ENCODE assay signal across 9 mouse cellular contexts in genomic region chr13:24776146-24776844, GRCm38 (mm10). TPM values are rescaled to one million over a fixed set of nuclear protein-coding genes. Genes with fewer than 3 reads are reported as not detected.
DNase-seq lines count a peak whose midpoint lies in the region; ATAC-seq lines count a peak whose summit lies in the region.
"Had no signal": no experiment of that assay in that cellular context is flagged by ENCODE, and none has a peak within 500 bp of the region (broad histone marks: within the 10 kb centered on the region; RNA-seq: fewer than 3 reads in every experiment).

No protein-coding gene starts in this region.

- no peaks in the 10 kb centered on the region for H3K27me3 ChIP-seq in kidney, embryonic 16.5 days (ENCODE audit: insufficient read depth, low read length)
- no peaks in the 10 kb centered on the region for H3K27me3 ChIP-seq in liver, embryonic 12.5 days (replicated peaks)
- H3K27me3 ChIP-seq: hindbrain, embryonic 15.5 days had no signal

- H3K4me2 ChIP-seq in kidney, embryonic 16.5 days (replicated peaks; ENCODE audit: low read depth, low read length) = no peak overlapping the region
- H3K4me2 ChIP-seq in liver, embryonic 12.5 days = 0 out of 2 replicates have a peak overlapping the region, but pooled peaks have one; percentile 25
- H3K4me2 ChIP-seq: hindbrain, embryonic 15.5 days had no signal

- WGBS in kidney, embryonic 16.5 days = 46% methylated on average over 7 of the region's 7 CpGs
- WGBS in liver, embryonic 12.5 days (ENCODE audit: insufficient replicate concordance) = 46% methylated on average over 7 of the region's 7 CpGs

- H3K4me3 ChIP-seq in kidney, embryonic 16.5 days (ENCODE audit: low read length) = no peak overlapping the region
- no peak overlapping the region for H3K4me3 ChIP-seq in liver, embryonic 12.5 days
- H3K4me3 ChIP-seq: hindbrain, embryonic 15.5 days had no signal

- ATAC-seq in erythroblast, adult 5-6 weeks (replicated peaks; ENCODE audit: low FRiP score, poor library complexity, severe bottlenecking) = peak; percentile 93
- 0 out of 2 replicates have a peak, but pooled peaks have one; percentile 35 for ATAC-seq in kidney, embryonic 16.5 days (ENCODE audit: low FRiP score, low TSS enrichment)
- ATAC-seq in liver, embryonic 12.5 days = peak; percentile 52; the same call in 1 of the 2 replicates

- H3K4me1 ChIP-seq in kidney, embryonic 16.5 days (ENCODE audit: insufficient read depth, low read length) = no peaks in the 10 kb centered on the region
- 0 out of 2 replicates have a peak, but pooled peaks cover 3% of the 10 kb centered on the region for H3K4me1 ChIP-seq in liver, embryonic 12.5 days
- H3K4me1 ChIP-seq: hindbrain, embryonic 15.5 days had no signal

- DNase-seq in 3T3-L1 (ENCODE audit: low read depth, low spot score) = peak; percentile 77
- peak; percentile 88 for DNase-seq in CD4-positive, CD25-positive, alpha-beta regulatory T cell, adult 2 months (ENCODE audit: low read depth, low spot score)
- peak; percentile 81 for DNase-seq in brain, adult 2 months (ENCODE audit: low read depth, low spot score)
- peak; percentile 59 to 62 for DNase-seq in right cerebral cortex, adult 2 months (ENCODE audit: low spot score in 2 of 2)

- no peaks in the 10 kb centered on the region for H3K9me3 ChIP-seq in kidney, embryonic 16.5 days (ENCODE audit: low read length)
- no peaks in the 10 kb centered on the region for H3K9me3 ChIP-seq in liver, embryonic 12.5 days (replicated peaks)
- H3K9me3 ChIP-seq: hindbrain, embryonic 15.5 days had no signal

- no peaks in the 10 kb centered on the region for H3K36me3 ChIP-seq in kidney, embryonic 16.5 days (ENCODE audit: insufficient read depth, low read length)
- H3K36me3 ChIP-seq in liver, embryonic 12.5 days = no peaks in the 10 kb centered on the region
- H3K36me3 ChIP-seq: hindbrain, embryonic 15.5 days had no signal

- no peak overlapping the region for H3K27ac ChIP-seq in kidney, embryonic 16.5 days (ENCODE audit: low read length)
- no peak overlapping the region for H3K27ac ChIP-seq in liver, embryonic 12.5 days
- H3K27ac ChIP-seq: hindbrain, embryonic 15.5 days had no signal

- H3K9ac ChIP-seq in kidney, embryonic 16.5 days (replicated peaks; ENCODE audit: low read length) = no peak overlapping the region
- no peak overlapping the region for H3K9ac ChIP-seq in liver, embryonic 12.5 days
- H3K9ac ChIP-seq: hindbrain, embryonic 15.5 days had no signal

RNA-seq across cellular contexts. Expression of gene Gmnn, which starts 14.6 kb away (rescaled TPM):
- total RNA-seq in erythroblast, adult 5-6 weeks (2015; ENCODE audit: low replicate concordance) = 87.6 and 105 TPM in 2 replicates
- total RNA-seq in erythroblast, adult 5-6 weeks (2017; ENCODE audit: low replicate concordance) = 108 and 135 TPM in 2 replicates
- polyA plus RNA-seq in kidney, embryonic 16.5 days (2015; fragmentation: Nextera tagmentation; extraction: Ambion mirVana) = 103 and 104 TPM in 2 replicates
- 153 and 154 TPM in 2 replicates for polyA plus RNA-seq in liver, embryonic 12.5 days (2016; fragmentation: Nextera tagmentation; extraction: Ambion mirVana)

RNA-seq across cellular contexts. Expression of gene BC005537, which starts 25.2 kb away (rescaled TPM):
- 110 and 132 TPM in 2 replicates for total RNA-seq in erythroblast, adult 5-6 weeks (2015; ENCODE audit: low replicate concordance)
- total RNA-seq in erythroblast, adult 5-6 weeks (2017; ENCODE audit: low replicate concordance) = 106 and 118 TPM in 2 replicates
- polyA plus RNA-seq in kidney, embryonic 16.5 days (2015; fragmentation: Nextera tagmentation; extraction: Ambion mirVana) = 14.2 and 17.1 TPM in 2 replicates
- 10.1 and 10.8 TPM in 2 replicates for polyA plus RNA-seq in liver, embryonic 12.5 days (2016; fragmentation: Nextera tagmentation; extraction: Ambion mirVana)

RNA-seq across cellular contexts. Expression of gene Armh2, which starts 35.3 kb away (rescaled TPM):
- total RNA-seq in erythroblast, adult 5-6 weeks (2015; ENCODE audit: low replicate concordance) = not detected in 2 replicates
- total RNA-seq in erythroblast, adult 5-6 weeks (2017; ENCODE audit: low replicate concordance) = 2.0 TPM in 1 of 2 replicates, not detected in the other
- not detected in 2 replicates for polyA plus RNA-seq in kidney, embryonic 16.5 days (2015; fragmentation: Nextera tagmentation; extraction: Ambion mirVana)
- polyA plus RNA-seq in liver, embryonic 12.5 days (2016; fragmentation: Nextera tagmentation; extraction: Ambion mirVana) = 0.14 TPM in 1 of 2 replicates, not detected in the other
- polyA plus RNA-seq: hindbrain, embryonic 15.5 days; stomach, embryonic 14.5 days had no signal

RNA-seq across cellular contexts. Expression of gene Acot13, which starts 55.0 kb away (rescaled TPM):
- total RNA-seq in erythroblast, adult 5-6 weeks (2015; ENCODE audit: low replicate concordance) = 27.8 and 32.5 TPM in 2 replicates
- 12.4 and 17.3 TPM in 2 replicates for total RNA-seq in erythroblast, adult 5-6 weeks (2017; ENCODE audit: low replicate concordance)
- 112 and 121 TPM in 2 replicates for polyA plus RNA-seq in kidney, embryonic 16.5 days (2015; fragmentation: Nextera tagmentation; extraction: Ambion mirVana)
- polyA plus RNA-seq in liver, embryonic 12.5 days (2016; fragmentation: Nextera tagmentation; extraction: Ambion mirVana) = 61.2 and 66.4 TPM in 2 replicates

RNA-seq across cellular contexts. Expression of gene Tdp2, which starts 55.2 kb away (rescaled TPM):
- total RNA-seq in erythroblast, adult 5-6 weeks (2015; ENCODE audit: low replicate concordance) = 16.3 and 25.7 TPM in 2 replicates
- total RNA-seq in erythroblast, adult 5-6 weeks (2017; ENCODE audit: low replicate concordance) = 16.3 and 17.6 TPM in 2 replicates
- 62.1 and 62.5 TPM in 2 replicates for polyA plus RNA-seq in kidney, embryonic 16.5 days (2015; fragmentation: Nextera tagmentation; extraction: Ambion mirVana)
- 39.9 and 40.5 TPM in 2 replicates for polyA plus RNA-seq in liver, embryonic 12.5 days (2016; fragmentation: Nextera tagmentation; extraction: Ambion mirVana)

Comparison
In these comparisons a context has a peak if more than half of its experiments do, and no peak if none do; other contexts are left out.
1. ATAC-seq: peak in every context shown above with its lines; median percentile 93 in erythroblast, adult 5-6 weeks; 52 in liver, embryonic 12.5 days; 35 in kidney, embryonic 16.5 days.